Mouse (Mus musculus): ENCODE measurements around the gene Nacc1. TPM values are rescaled to one million over a fixed set of nuclear protein-coding genes. Genes with fewer than 3 reads are reported as not detected.

The Nacc1 gene
- polyA plus RNA-seq, 1 experiment from 2014 or later, result 15.3 TPM

DNA sequence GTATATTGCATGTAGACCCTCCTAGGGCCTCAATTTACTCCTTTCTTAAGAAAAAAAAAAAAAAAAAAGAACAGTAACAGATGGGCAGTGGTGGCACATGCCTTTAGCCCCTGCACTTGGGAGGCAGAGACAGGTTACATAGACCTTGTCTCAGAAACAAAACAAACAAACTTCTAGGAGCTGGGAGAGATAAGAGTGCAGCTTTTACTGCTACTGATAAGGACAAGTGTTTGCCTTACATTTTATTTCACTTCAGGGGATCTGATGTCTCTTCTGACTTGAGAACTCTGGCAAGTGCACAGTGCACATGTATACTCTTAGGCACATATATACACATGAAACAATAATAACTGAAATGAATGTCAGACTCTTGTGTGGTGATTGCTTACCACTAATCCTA, 30.5 kb downstream of the Nacc1 start:
- H3K9ac ChIP-seq (replicated peaks; ENCODE audit: low read depth, low read length), result no peak overlapping the region
- no peaks in the 10 kb centered on the region for H3K27me3 ChIP-seq (ENCODE audit: control insufficient read depth, insufficient read depth, low read length)
- H3K4me2 ChIP-seq (ENCODE audit: low read depth, low read length), result peak overlapping the region; percentile 46; the same call in 1 of the 2 replicates
- no peak overlapping the region; the same call in 1 of the 2 replicates for H3K4me3 ChIP-seq (ENCODE audit: low read depth, low read length)
- H3K36me3 ChIP-seq (ENCODE audit: control insufficient read depth, insufficient read depth, low read length), result no peaks in the 10 kb centered on the region
- peaks cover 32% of the 10 kb centered on the region; the same call in 1 of the 2 replicates for H3K4me1 ChIP-seq (ENCODE audit: control insufficient read depth, insufficient read depth, low read length)
- ATAC-seq (ENCODE audit: low read depth), result no peak
- 0 out of 2 replicates have a peak overlapping the region, but pooled peaks have one; percentile 44 for H3K27ac ChIP-seq (ENCODE audit: low read depth, low read length)
- no peaks in the 10 kb centered on the region for H3K9me3 ChIP-seq (ENCODE audit: control insufficient read depth, low read length)

DNA sequence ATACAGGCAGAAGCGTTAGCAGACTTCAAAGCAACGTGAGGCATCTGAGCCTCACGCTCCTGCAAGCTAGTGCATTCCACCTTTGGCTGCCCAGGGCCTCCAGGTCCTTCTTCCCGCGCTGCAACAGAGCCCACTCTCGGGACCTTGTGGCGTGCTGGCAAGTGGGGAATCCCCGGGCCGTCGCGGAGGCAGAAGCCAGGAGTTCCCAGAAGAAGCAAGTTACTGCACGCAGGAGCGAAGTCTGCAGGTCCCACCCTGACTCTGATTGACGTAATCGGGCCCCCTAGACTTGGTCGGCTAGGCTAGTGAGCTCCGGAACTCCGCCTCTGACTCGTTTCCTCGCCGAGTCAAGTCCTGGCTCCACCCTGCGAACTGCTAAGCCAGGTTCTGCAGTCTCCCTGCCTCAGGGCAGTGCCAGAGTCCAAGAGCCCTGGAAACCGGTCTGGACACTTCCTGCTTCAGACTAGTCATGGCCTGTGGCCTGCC, 31.0 kb downstream of the Nacc1 start:
- peak overlapping the region; percentile 42 for H3K9ac ChIP-seq (replicated peaks; ENCODE audit: low read depth, low read length)
- peak overlapping the region; percentile 28 for H3K4me3 ChIP-seq (ENCODE audit: low read depth, low read length)
- peak; percentile 25; the same call in 1 of the 2 replicates for ATAC-seq (ENCODE audit: low read depth)
- H3K9me3 ChIP-seq (ENCODE audit: control insufficient read depth, low read length), result no peaks in the 10 kb centered on the region
- 2% methylated on average over 23 of the region's 23 CpGs for WGBS
- H3K36me3 ChIP-seq (ENCODE audit: control insufficient read depth, insufficient read depth, low read length), result no peaks in the 10 kb centered on the region
- no peaks in the 10 kb centered on the region for H3K27me3 ChIP-seq (ENCODE audit: control insufficient read depth, insufficient read depth, low read length)
- peak overlapping the region; percentile 46 for H3K4me2 ChIP-seq (ENCODE audit: low read depth, low read length)
- peaks cover 29% of the 10 kb centered on the region; the same call in 1 of the 2 replicates for H3K4me1 ChIP-seq (ENCODE audit: control insufficient read depth, insufficient read depth, low read length)
- H3K27ac ChIP-seq (ENCODE audit: low read depth, low read length), result peak overlapping the region; percentile 78

DNA sequence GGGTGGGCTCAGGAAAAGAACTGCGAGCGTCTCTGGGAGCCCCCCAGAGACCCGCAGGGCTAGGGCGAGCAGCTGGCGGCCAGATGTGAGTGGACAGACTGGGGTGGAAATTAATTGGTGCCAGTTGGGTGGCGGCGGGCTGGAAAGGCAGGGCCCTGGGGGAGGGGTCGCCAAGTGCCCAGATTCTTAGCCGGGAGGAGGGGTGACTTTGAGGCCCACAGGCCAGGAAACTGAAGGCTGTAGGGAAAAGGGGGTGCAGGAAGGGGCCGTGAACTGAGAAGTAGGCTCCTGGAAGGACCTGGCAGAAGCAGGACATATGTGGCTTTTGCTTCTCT, 31.5 kb downstream of the Nacc1 start:
- peaks cover 23% of the 10 kb centered on the region; the same call in 1 of the 2 replicates for H3K4me1 ChIP-seq (ENCODE audit: control insufficient read depth, insufficient read depth, low read length)
- WGBS, result 2% methylated on average over 10 of the region's 10 CpGs
- H3K9me3 ChIP-seq (ENCODE audit: control insufficient read depth, low read length), result no peaks in the 10 kb centered on the region
- H3K4me3 ChIP-seq (ENCODE audit: low read depth, low read length), result peak overlapping the region; percentile 28
- H3K36me3 ChIP-seq (ENCODE audit: control insufficient read depth, insufficient read depth, low read length), result no peaks in the 10 kb centered on the region
- peak overlapping the region; percentile 42 for H3K9ac ChIP-seq (replicated peaks; ENCODE audit: low read depth, low read length)
- no peaks in the 10 kb centered on the region for H3K27me3 ChIP-seq (ENCODE audit: control insufficient read depth, insufficient read depth, low read length)
- peak overlapping the region; percentile 46 for H3K4me2 ChIP-seq (ENCODE audit: low read depth, low read length)
- ATAC-seq (ENCODE audit: low read depth), result no peak
- H3K27ac ChIP-seq (ENCODE audit: low read depth, low read length), result peak overlapping the region; percentile 78

DNA sequence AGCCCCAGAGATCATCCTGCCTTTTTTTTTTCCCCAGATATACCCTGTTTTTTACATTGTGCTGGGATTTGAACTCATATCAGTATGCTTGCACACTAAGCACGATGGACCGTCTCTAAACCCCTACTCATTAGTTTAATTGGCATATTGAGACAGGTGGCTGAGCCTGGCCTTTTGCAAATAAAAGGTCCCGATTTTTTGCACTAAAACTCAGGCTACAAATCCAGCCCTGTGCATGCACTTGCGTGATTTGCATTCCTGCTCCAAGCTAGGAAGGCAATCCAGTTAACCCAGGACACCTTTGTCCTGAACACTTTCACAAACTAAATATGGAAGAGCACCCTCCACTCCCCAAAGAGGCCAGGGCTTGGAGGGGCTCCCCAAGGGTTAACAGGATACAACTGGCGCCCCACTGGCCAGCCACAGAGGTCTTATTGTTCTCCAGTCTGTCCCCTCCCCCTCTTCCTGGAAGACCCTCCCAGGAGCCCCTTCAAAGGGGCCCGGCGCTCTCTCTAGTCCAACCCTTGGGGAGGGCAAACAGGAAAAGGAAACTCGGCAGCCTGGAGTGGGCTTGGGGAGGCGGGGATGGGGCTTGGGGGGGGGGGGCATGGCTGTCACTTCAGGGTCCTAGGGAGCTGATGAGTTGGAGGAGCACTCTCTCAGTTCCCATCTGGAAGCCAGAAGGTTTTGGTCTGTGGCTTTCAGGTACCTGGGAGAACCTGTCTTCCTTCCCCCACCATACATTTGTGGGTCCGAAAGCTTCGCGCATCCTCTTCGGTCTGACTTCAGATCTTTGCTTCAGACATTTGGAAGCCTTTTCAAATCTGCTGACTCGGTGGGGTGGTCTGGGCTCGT, 32.1 kb downstream of the Nacc1 start:
- Histone ChIP-seq H3K27ac (ENCODE audit: low read depth, low read length) (peak overlapping the region; percentile 78), H3K27me3 (ENCODE audit: control insufficient read depth, insufficient read depth, low read length) (no peaks in the 10 kb centered on the region), H3K9ac (replicated peaks; ENCODE audit: low read depth, low read length) (peak overlapping the region; percentile 42; the same call in 1 of the 2 replicates), H3K4me3 (ENCODE audit: low read depth, low read length) (peak overlapping the region; percentile 28), H3K4me2 (ENCODE audit: low read depth, low read length) (peak overlapping the region; percentile 46), H3K4me1 (ENCODE audit: control insufficient read depth, insufficient read depth, low read length) (peaks cover 20% of the 10 kb centered on the region; the same call in 1 of the 2 replicates), H3K36me3 (ENCODE audit: control insufficient read depth, insufficient read depth, low read length) (no peaks in the 10 kb centered on the region), H3K9me3 (ENCODE audit: control insufficient read depth, low read length) (no peaks in the 10 kb centered on the region)
- WGBS, result 0% methylated on average over 15 of the region's 15 CpGs
- peak; percentile 65; the same call in 1 of the 2 replicates for ATAC-seq (ENCODE audit: low read depth)

DNA sequence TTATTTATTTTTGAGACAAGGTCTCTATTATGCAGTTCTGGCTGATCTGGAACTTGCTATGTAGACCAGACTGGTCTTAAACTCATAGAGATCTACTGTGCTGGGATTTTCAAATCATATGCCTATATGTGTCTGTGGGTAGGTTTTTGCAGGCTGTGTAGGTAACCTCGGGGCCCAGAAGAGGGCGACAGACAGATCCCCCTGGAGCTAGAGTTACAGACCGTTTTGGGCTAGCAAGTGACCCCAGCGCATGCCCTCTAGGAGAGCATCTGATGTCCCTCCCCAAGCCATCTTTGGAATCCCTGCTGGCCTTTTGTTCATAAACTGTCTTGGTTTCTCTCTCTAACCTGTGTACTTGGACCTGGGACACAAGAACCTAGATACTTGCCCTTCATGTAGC, 33.1 kb downstream of the Nacc1 start:
- H3K27ac ChIP-seq (ENCODE audit: low read depth, low read length), result peak overlapping the region; percentile 69
- no peaks in the 10 kb centered on the region for H3K36me3 ChIP-seq (ENCODE audit: control insufficient read depth, insufficient read depth, low read length)
- peaks cover 11% of the 10 kb centered on the region; the same call in 1 of the 2 replicates for H3K4me1 ChIP-seq (ENCODE audit: control insufficient read depth, insufficient read depth, low read length)
- no peak overlapping the region for H3K4me3 ChIP-seq (ENCODE audit: low read depth, low read length)
- WGBS, result 46% methylated on average over 4 of the region's 4 CpGs
- no peak overlapping the region for H3K4me2 ChIP-seq (ENCODE audit: low read depth, low read length)
- H3K9me3 ChIP-seq (ENCODE audit: control insufficient read depth, low read length), result no peaks in the 10 kb centered on the region
- no peaks in the 10 kb centered on the region for H3K27me3 ChIP-seq (ENCODE audit: control insufficient read depth, insufficient read depth, low read length)
- ATAC-seq (ENCODE audit: low read depth), result no peak
- H3K9ac ChIP-seq (replicated peaks; ENCODE audit: low read depth, low read length), result no peak overlapping the region

DNA sequence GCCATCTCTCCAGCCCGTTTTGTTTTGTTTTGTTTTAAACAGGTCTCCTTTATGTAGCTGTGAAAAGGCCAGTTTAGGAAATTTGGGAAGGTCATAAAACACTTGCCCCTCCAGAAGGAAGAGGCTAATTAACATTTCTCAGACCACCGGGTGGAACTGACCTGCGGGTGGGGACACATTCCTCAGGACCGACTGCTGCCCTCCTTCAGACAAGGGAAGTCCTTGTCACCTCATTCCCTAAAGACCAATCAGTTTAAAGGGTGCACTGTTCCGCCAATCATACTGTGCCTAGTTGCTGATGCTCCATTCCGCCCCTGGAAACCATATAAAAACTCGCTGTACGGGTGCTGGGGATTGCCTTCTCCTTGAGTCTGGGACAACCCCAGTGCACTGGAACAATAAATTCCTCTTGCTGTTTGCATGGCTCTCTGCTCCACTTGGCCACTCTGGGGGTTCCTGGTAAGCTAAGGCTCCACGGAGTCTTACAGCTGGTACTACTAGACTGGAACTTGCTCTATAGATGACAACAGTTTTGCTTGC, 34.5 kb downstream of the Nacc1 start:
- no peaks in the 10 kb centered on the region for H3K36me3 ChIP-seq (ENCODE audit: control insufficient read depth, insufficient read depth, low read length)
- WGBS, result 31% methylated on average over 9 of the region's 9 CpGs
- peaks cover 10% of the 10 kb centered on the region; the same call in 1 of the 2 replicates for H3K4me1 ChIP-seq (ENCODE audit: control insufficient read depth, insufficient read depth, low read length)
- ATAC-seq (ENCODE audit: low read depth), result no peak
- H3K4me2 ChIP-seq (ENCODE audit: low read depth, low read length), result no peak overlapping the region
- no peak overlapping the region for H3K9ac ChIP-seq (replicated peaks; ENCODE audit: low read depth, low read length)
- no peak overlapping the region for H3K27ac ChIP-seq (ENCODE audit: low read depth, low read length)
- no peaks in the 10 kb centered on the region for H3K27me3 ChIP-seq (ENCODE audit: control insufficient read depth, insufficient read depth, low read length)
- H3K9me3 ChIP-seq (ENCODE audit: control insufficient read depth, low read length), result no peaks in the 10 kb centered on the region
- H3K4me3 ChIP-seq (ENCODE audit: low read depth, low read length), result no peak overlapping the region

DNA sequence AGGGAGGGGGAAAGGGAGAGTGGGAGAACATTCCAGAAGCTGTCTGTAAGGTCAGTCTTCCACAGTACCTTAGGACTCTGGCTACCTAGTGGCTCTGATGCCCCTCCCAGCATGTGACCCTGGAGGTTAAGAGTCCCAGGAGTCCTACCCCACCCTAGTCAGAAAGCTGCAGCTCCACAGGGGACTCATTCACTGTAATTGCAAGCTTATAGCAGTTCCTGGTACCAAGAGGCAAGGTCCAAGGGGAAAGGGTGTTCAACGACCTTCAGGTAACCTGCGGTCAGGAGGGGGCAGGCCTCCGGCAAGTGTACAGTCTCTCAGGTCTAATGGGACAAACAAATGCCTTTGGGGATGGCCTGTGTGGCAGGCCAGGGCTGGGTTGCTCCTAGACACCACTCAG, 37.4 kb downstream of the Nacc1 start:
- no peaks in the 10 kb centered on the region for H3K36me3 ChIP-seq (ENCODE audit: control insufficient read depth, insufficient read depth, low read length)
- H3K4me2 ChIP-seq (ENCODE audit: low read depth, low read length), result no peak overlapping the region
- H3K4me3 ChIP-seq (ENCODE audit: low read depth, low read length), result no peak overlapping the region
- no peak overlapping the region for H3K27ac ChIP-seq (ENCODE audit: low read depth, low read length)
- H3K27me3 ChIP-seq (ENCODE audit: control insufficient read depth, insufficient read depth, low read length), result no peaks in the 10 kb centered on the region
- 23% methylated on average over 3 of the region's 3 CpGs for WGBS
- no peaks in the 10 kb centered on the region for H3K9me3 ChIP-seq (ENCODE audit: control insufficient read depth, low read length)
- H3K9ac ChIP-seq (replicated peaks; ENCODE audit: low read depth, low read length), result no peak overlapping the region
- no peaks in the 10 kb centered on the region for H3K4me1 ChIP-seq (ENCODE audit: control insufficient read depth, insufficient read depth, low read length)
- no peak for ATAC-seq (ENCODE audit: low read depth)

GRCm38 (mm10) chr8:84647461-84647901, 40.2 kb downstream of the Nacc1 start:
- ATAC-seq (ENCODE audit: low read depth), result peak; percentile 69; the same call in 1 of the 2 replicates
- peak overlapping the region; percentile 27 for H3K4me2 ChIP-seq (ENCODE audit: low read depth, low read length)
- H3K4me1 ChIP-seq (ENCODE audit: control insufficient read depth, insufficient read depth, low read length), result no peaks in the 10 kb centered on the region
- no peak overlapping the region for H3K27ac ChIP-seq (ENCODE audit: low read depth, low read length)
- H3K4me3 ChIP-seq (ENCODE audit: low read depth, low read length), result peak overlapping the region; percentile 15
- H3K27me3 ChIP-seq (ENCODE audit: control insufficient read depth, insufficient read depth, low read length), result no peaks in the 10 kb centered on the region
- H3K9ac ChIP-seq (replicated peaks; ENCODE audit: low read depth, low read length), result no peak overlapping the region
- no peaks in the 10 kb centered on the region for H3K9me3 ChIP-seq (ENCODE audit: control insufficient read depth, low read length)
- no peaks in the 10 kb centered on the region for H3K36me3 ChIP-seq (ENCODE audit: control insufficient read depth, insufficient read depth, low read length)
- WGBS, result 2% methylated on average over 14 of the region's 14 CpGs

GRCm38 (mm10) chr8:84646800-84647199, 40.9 kb downstream of the Nacc1 start:
- Histone ChIP-seq H3K4me3 (ENCODE audit: low read depth, low read length) (no peak overlapping the region), H3K4me2 (ENCODE audit: low read depth, low read length) (peak overlapping the region; percentile 27), H3K9me3 (ENCODE audit: control insufficient read depth, low read length) (no peaks in the 10 kb centered on the region), H3K27me3 (ENCODE audit: control insufficient read depth, insufficient read depth, low read length) (no peaks in the 10 kb centered on the region), H3K4me1 (ENCODE audit: control insufficient read depth, insufficient read depth, low read length) (no peaks in the 10 kb centered on the region), H3K27ac (ENCODE audit: low read depth, low read length) (no peak overlapping the region), H3K36me3 (ENCODE audit: control insufficient read depth, insufficient read depth, low read length) (no peaks in the 10 kb centered on the region), H3K9ac (replicated peaks; ENCODE audit: low read depth, low read length) (no peak overlapping the region)
- no peak for ATAC-seq (ENCODE audit: low read depth)
- WGBS, result 57% methylated on average over 6 of the region's 6 CpGs
